Mouse (Mus musculus) lung, postnatal 25 days (tissue): ENCODE results near the gene Erc2.
"Not testable (repeated sequence)": the region's sequence is repeated elsewhere in the genome, so short reads cannot be mapped to it uniquely, and the experiment has no call there.

Experiments
- DNase-seq: peaks from one replicate; pipeline ENCODE4 v3.0.0; 2022; ENCODE audit warnings: low spot score

Gene Erc2

DNA sequence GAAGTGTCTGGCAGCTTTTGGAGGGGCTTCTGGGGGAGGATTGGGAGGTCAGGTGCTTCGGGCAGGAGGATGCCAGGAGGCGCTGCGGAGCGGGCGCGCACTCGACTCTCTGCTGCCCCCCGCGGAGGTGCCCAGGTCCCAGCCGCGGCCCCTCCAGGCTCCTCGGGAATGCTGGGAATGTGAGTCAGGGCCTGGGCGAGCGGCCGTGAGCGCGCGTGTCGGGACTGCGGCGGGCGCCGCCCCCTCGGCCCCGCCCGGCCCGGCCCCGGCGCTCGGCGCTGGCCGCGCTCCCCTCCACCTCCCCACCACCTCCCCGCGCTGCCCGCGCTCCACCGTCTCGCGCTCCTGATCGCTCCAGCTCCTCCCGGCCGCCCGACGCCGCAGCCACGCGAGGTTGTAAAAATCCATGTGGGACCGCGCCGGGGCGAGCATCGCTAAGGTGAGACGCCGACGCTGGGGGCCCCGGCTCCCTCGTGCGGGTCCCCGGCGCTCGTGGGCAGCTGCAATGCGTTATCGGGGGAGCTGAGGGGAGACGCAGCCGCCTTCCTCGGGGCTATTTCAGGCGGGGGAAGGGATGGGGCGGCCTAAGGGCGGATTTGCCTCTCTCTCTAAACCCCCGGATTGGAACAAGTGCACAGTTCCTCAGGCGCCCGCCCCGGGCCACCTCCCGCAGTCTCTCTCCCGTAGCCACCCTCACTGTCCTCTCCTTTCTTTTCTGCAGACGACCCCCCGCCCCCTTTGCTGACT lies at the start of gene Erc2:
Erc2 (plus strand) TSS at position 253 of the 747 bp plus-strand sequence.
- DNase-seq: peak; percentile 47

- no peak for DNase-seq
Measured at GRCm38 (mm10) chr14:27578443-27578842, 43.8 kb upstream of the Erc2 start.

DNA sequence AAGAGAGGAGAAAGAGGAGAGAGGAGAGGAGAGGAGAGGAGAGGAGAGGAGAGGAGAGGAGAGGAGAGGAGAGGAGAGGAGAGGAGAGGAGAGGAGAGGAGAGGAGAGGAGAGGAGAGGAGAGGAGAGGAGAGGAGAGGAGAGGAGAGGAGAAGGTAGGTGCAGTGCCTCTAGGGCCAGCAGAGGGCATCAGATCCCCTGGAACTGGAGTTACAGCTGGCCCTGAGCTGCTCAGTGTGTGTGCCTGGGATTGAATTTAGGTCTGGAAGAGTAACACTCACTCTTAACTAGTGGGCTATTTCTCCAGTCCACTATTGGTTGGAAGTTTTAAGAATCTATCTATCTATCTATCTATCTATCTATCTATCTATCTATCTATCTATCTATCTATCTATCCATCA lies 32.6 kb upstream of the Erc2 start:
- not testable (repeated sequence) for DNase-seq

DNA sequence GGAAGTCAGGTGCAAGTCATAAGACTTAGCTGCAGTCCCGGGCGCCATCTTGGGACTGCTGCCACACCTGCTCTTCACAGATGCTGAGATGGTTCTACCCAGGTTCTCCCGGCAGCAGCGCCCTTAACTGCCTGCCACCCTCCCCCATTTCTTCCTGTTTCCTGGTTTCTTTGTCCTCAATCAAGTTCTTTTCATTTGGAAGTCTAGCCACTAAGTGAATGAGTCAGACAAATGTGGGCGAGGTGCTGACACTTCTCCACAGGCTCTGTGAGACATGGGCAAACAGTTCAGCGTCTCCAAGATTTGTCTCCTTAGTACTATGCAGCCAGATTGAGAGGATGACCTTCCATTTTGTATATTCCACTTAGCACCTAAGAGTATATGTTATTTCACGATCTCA lies 30.1 kb upstream of the Erc2 start:
- DNase-seq: no peak

DNA sequence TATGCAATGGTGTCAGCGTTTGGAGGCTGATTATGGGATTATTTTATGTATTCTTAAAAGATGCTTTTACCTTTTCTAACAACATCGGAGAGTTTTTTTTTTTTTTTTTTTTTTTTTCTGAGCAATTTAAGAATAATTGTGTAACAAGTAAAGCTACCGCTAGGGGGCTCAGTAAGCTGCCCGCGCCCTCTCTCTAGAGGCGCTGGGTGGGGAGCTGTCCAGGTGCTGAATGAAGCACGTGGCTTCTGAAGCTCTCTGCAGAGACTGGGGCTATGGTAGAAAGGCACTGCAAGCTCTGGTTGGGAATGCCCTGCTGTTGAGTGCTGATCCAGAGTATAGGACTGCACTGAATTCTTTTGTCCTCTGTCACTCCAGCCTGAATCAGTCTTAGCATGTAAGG lies 26.0 kb upstream of the Erc2 start:
- peak; percentile 72 for DNase-seq

GRCm38 (mm10) chr14:27602136-27602535 lies 20.1 kb upstream of the Erc2 start:
- DNase-seq: no peak

DNA sequence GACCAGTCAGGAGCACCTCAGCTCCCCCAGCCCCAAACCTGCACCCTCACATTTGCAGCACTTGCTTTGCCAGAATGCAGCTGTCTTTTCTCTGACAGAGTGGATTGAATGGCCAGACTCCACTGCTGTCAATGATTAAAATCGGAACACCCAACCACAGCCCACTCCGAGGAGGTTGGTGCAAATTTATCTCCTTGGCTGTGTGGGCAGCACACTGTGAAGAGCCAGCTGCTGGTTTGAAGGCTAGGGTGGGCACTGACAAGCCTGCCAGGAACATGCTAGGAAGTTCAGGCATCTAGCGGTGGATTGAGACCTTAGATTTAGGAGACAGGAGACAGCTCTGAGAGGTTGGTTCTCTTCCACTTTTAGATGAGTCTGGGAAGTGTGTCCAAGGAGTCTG lies 14.8 kb upstream of the Erc2 start:
- no peak for DNase-seq

GRCm38 (mm10) chr14:27613766-27614165 lies 8.5 kb upstream of the Erc2 start:
- no peak for DNase-seq

DNA sequence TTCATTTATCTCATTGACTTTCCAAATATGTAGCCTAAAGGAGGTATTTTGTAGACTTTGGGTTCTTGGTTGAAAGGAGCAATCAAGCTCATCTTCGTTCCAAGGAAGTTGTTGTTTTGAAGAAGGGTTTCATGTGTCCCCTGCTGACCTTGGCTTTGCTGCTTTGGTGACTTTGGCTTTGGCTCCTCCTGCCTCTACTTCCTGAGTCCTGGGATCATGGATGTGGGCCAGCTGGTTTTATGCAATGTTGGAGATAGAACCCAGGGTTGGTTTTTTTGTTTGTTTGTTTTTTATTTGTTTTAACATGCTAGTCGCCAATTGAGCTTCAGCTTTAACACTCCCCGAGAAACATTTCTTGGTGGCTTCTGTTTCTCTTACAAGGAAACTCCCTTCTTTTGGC lies 4.9 kb upstream of the Erc2 start:
- DNase-seq: no peak

- DNase-seq: no peak
Measured at GRCm38 (mm10) chr14:27621576-27621975, 652 bp upstream of the Erc2 start.

DNA sequence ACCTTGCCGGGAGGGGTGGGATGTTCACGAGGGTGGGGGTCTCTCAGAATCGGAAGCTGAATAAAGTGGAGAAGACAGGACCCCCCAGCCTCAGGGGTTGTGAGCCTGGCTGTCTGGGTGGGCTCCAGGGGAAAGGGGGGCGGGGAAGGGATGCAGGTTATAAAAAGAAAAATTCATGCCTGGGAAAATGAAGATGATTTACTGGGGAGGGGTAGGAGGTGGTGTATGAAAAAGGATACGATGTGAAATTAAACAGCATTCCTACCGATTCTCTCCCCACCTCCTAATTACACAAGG lies 643 bp downstream of the Erc2 start:
- no peak for DNase-seq

- DNase-seq: peak; percentile 65
Measured at GRCm38 (mm10) chr14:27623368-27623767, 1.1 kb downstream of the Erc2 start.

GRCm38 (mm10) chr14:27628701-27629100 lies 6.5 kb downstream of the Erc2 start:
- no peak for DNase-seq

DNA sequence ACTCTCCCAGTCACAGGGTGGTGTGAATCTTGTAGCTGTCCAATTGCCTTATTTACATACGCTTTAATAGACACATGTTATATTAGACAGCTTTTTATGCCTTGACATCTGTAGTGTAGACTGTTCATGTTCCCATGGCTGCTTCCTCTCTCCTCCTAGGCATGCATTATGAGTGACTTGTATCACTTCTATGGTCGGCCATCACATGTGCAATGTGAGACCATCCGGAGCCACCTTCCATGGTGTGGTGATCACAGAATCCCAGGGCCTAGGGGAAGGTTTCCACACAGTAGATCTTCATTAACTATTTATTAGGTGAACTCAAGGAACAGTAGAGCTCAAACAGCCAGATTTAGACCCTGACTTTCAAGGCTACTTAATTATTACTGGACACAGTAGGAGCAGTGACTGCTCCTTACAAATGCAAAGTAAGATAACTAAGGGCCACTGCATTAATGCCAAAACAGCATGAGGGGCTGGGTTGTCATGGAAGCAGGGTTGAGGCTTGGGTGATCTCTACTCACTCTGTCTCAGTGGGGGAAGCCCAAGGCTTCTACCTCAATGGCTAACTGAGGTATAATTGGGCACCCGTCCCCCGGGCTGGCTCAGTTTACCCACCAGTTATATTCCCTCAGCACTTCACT lies 7.3 kb downstream of the Erc2 start:
- DNase-seq: no peak

DNA sequence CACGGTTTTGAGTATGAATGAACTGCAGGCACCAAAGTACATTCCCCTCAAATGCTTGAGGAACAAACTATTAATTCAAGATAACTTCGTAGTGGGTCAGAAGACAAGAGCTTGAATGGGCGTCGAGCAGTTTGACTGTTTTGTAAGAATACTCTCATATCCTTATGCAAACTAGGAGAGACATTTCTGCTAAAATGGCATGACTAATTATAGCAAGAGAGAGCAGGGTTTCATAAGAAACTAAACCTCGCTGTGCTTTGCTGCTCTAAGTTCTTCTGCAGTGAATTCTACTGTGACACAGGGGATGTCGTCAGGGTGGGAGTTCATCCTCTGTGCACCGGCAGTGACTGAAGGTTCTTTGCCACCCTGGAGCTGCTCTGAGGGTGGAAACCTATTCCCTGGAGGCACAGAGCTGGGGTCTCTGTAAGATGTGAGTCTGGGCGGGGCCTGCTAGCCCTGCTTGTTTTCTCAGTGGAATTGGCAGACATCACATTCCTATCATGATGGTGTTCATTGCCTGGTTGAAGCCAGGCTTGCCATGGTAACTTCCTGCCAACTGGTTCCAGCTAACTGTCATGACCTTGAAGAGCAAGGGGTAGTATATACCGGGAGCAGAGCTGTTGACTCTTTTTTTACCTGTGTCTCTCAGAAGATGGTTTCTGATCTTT lies 8.9 kb downstream of the Erc2 start:
- DNase-seq: no peak

DNA sequence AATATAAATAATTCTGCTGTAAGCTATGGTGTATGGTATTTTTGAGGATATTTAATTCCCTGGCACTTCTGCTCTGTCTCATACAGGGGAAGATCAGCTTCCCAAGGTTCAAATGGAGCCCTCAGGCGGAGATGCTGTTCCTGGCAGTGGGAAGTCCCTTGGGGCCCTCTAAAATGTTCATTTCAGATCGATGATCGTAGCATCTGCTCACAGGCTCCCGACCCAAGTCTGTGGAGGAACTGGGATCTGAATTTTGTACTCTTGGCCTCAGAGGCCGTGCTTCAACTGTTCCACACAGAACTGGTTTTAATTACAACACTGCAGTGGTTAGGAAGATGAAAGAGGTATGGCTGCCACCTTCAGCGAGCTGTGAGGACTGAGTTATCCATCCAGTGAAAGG lies 12.5 kb downstream of the Erc2 start:
- no peak for DNase-seq

DNA sequence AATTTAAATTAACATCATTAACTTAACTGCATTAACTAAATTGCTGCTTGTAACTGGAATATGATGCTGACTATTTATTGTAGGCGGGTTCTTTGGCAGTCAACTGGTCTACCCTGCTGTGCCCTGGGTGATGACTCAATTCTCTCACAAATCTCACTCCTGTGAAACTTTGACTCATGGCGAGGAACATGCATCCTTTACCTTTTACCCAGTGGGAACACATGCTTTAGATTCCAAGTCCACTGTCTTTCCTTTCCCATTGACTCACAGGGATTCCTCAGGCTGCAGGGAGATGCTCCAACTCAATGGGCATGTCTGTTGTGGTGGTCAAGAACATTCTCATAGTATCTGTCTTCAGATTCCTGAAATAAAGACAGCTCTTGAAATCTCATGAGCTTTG lies 14.3 kb downstream of the Erc2 start:
- no peak for DNase-seq

GRCm38 (mm10) chr14:27641382-27641781 lies 19.2 kb downstream of the Erc2 start:
- DNase-seq: no peak

GRCm38 (mm10) chr14:27642981-27643380 lies 20.8 kb downstream of the Erc2 start:
- no peak for DNase-seq

GRCm38 (mm10) chr14:27654670-27655069 lies 32.4 kb downstream of the Erc2 start:
- no peak for DNase-seq

GRCm38 (mm10) chr14:27658616-27659015 lies 36.4 kb downstream of the Erc2 start:
- DNase-seq: no peak

- DNase-seq: no peak
Measured at GRCm38 (mm10) chr14:27661466-27661865, 39.2 kb downstream of the Erc2 start.

DNA sequence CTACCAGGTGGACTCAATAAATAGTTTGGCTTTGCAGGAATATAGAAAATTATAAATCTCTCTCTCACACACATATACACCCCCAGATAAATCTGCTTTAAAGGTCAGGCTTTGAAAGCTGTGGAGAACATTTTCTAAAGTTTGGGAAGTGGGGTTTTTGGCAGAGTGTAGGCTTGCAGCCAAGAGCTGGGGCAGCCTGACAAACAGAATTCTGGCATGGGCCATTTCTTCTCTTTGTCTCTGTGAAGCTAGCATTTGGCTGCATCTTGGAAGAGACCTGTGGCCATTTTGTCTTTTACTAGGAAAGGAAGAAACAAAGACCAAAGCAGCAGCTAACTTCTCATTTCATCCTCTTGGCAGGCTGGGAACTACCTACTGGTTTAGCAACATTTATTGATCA lies 40.0 kb downstream of the Erc2 start:
- no peak for DNase-seq
